Mouse (Mus musculus): ENCODE results near the gene Hsp90ab1.

GRCm38 (mm10) chr17:45590410-45590809 lies 17.3 kb upstream of the Hsp90ab1 start:
- TF ChIP-seq EP300 (IDR thresholded peaks at IDR 0.05; ENCODE audit: insufficient read depth, low read depth, low read length) (no peak), CTCF (IDR thresholded peaks at IDR 0.05) (no peak), POLR2A (IDR thresholded peaks at IDR 0.05; ENCODE audit: insufficient read depth, low read depth, low read length) (no peak)
